Mouse (Mus musculus): ENCODE results near the gene Dennd1a.

Dennd1a gene

DNA sequence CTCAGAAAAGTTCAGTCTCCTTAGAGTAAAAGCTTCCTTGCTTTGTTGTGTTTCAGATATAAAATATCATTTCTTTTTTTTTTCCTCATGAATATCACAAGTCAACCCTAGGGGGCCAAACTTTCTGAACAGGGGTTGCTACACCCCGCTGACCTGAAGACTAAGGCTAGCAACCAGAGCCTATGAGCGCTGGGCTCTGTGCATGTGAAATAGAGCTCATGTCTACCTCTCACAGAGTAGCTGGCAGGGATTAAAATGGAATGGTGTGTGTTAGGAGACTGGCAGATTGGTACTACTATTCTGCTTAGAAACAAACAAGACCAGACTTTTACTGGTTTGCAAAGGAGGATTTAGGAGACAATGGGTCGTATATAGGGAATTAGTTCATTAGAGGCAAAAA lies 258.9 kb downstream of the Dennd1a start:
- DNase-seq = no peak

GRCm38 (mm10) chr2:38025615-38026014 lies 261.6 kb downstream of the Dennd1a start:
- DNase-seq = no peak

- DNase-seq = no peak
These were observed 263.5 kb downstream of the Dennd1a start for GRCm38 (mm10) chr2:38023741-38024130.

GRCm38 (mm10) chr2:38023054-38023740 lies 264.0 kb downstream of the Dennd1a start:
- DNase-seq = no peak

GRCm38 (mm10) chr2:38021166-38021565 lies 266.0 kb downstream of the Dennd1a start:
- DNase-seq = no peak

DNA sequence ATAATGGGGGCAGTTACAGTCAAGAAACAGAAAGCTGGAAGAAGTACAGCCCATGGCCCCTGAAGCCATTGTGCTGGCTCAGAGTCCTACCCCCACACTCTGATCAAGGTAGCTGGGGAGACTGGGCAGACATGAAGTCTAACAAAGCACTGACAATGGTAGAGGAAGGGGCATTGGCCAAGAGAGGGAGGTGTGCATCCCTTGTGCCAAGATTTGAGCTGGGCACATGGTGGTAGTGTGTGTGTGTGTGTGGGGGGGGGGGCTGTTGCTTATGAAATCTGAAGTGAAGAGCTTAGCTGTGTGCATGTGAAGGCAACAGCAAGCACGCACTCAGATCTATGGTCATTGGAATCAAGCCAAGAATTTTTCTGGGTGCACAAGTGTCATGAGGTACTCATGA lies 272.5 kb downstream of the Dennd1a start:
- no peak for DNase-seq

DNA sequence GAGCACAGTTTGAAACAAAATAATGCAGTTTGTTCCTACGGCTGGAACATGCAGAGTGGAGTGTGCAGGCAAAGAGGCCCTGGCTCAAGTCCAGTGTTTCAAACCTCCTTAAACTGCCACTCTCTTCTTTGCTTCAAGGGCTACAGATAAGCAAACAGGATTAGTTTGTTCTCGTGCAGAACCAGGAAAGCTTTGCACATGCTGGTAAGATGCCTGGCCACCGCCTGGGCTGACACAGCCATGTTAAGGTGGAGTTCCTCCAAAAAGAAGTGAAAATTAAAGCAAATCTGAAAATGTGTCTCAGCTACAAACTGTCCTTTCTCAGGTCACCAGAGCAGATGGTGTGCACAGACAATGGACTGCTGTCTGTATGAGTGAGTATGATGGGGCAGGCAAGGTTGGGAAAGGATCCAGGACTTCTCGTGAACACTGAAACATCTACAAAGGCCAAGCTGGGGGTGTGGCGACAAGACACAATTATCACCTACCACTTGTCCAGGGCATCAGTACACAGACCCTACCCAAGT lies 273.3 kb downstream of the Dennd1a start:
- DNase-seq = peak; percentile 65 to 67

GRCm38 (mm10) chr2:38007238-38007637 lies 280.0 kb downstream of the Dennd1a start:
- DNase-seq = no peak

- no peak for DNase-seq
These were observed 284.0 kb downstream of the Dennd1a start for GRCm38 (mm10) chr2:38003183-38003680.

DNA sequence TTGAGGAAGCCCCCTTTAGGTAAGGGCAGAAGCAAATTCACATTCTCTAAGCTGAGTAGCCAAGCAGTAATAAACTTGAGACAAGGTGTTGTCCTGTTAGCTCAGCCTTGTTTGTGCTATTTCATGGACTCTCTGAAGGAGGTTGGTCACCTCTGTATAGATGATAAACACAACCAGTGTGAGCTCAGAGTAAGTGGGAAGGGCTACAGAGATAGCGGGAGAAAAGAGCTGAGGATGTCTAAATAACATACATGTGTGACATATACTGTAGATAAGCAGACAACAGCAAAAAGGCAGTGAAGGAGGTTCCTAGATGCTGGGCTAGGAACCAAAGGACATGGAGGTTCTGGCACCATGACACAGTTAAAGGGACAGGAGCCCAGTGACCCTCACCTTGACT lies 286.2 kb downstream of the Dennd1a start:
- no peak for DNase-seq

GRCm38 (mm10) chr2:37997966-37998365 lies 289.2 kb downstream of the Dennd1a start:
- no peak for DNase-seq

- no peak for DNase-seq
These were observed 298.1 kb downstream of the Dennd1a start for GRCm38 (mm10) chr2:37989091-37989490.

DNA sequence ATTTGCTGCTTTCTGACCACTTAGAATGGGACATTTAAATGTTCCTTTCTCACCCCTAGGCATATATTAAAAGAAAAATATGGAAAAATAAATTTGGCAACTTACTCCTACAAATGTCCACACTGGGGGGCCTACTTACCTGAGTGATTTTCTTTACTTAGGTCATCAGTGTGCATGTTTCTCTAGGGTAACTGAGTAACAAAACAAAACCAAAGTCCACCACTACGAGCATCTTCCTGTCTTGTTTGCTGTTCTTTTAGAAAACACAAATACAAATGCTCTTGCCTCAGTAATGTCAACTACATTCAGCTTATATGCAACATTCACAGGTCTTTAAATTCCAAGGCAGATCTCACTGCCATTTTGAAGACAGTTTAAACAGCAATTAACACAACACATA lies 298.9 kb downstream of the Dennd1a start:
- DNase-seq = no peak

DNA sequence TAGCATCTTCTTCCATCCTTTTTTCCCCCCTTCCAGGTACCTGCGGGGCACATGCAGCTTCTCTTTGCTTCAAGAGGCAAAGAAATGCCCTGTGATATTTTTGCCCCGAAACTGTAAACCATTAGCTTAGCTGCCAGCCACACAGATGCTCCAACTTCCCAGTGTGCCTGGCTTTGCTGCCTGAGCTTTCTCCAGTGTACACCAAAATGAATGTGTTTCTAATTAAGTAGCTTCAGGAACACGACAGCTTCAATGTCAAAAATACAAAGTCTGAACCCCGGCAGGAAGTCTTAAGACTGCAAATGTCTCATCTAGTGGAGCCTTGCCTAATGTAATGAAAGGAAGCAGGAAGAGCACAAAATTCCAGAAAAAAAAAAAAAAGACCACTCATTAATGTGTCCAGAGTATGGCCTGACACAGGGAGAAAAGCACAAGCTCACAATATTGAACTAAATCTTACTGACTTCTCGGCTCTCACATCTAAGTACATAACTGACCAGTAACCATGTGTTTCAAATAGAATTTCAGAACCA lies 301.4 kb downstream of the Dennd1a start:
- DNase-seq = no peak

- no peak for DNase-seq
These were observed 304.5 kb downstream of the Dennd1a start for GRCm38 (mm10) chr2:37982714-37983113.

GRCm38 (mm10) chr2:37981562-37982403 lies 305.4 kb downstream of the Dennd1a start:
- DNase-seq = no peak

GRCm38 (mm10) chr2:37974201-37974600 lies 313.0 kb downstream of the Dennd1a start:
- DNase-seq = no peak

DNA sequence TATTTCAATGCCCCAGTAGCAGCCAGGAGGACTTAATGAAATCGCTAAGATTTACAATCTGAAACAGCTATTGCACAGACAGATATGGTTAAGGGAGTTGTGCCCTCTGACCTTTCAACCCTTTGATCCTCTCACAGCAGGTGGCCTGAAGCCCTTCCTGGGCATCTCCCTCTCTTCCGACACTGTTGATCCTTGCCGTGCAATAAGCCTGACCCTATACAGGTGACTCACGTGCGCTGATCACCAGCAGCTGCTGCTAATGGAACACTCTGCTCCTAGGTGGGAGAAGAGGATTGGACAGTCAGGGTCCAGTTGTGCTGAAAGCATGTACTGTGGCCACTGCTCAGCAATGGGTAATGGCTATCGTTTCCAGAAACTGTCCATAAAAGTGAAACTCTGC lies 314.6 kb downstream of the Dennd1a start:
- DNase-seq = no peak

DNA sequence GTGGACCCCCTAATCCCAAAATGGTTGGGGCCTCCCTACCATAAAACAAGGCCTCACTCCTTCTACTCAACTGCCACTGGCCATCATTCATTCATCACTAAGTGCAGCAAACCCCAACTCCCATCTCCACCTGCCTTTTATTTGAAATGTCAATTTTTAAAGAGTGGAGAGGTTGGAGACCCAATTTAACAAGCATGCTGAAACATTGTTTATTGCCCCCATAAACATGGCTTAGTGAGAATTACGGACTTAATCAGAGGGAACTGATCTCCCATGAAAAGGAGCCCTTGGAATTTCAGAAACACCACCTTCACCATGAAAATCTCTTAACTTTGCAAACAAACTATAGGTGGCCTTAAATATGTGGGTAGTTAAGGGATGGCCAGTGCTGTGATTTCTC lies 315.5 kb downstream of the Dennd1a start:
- no peak for DNase-seq

DNA sequence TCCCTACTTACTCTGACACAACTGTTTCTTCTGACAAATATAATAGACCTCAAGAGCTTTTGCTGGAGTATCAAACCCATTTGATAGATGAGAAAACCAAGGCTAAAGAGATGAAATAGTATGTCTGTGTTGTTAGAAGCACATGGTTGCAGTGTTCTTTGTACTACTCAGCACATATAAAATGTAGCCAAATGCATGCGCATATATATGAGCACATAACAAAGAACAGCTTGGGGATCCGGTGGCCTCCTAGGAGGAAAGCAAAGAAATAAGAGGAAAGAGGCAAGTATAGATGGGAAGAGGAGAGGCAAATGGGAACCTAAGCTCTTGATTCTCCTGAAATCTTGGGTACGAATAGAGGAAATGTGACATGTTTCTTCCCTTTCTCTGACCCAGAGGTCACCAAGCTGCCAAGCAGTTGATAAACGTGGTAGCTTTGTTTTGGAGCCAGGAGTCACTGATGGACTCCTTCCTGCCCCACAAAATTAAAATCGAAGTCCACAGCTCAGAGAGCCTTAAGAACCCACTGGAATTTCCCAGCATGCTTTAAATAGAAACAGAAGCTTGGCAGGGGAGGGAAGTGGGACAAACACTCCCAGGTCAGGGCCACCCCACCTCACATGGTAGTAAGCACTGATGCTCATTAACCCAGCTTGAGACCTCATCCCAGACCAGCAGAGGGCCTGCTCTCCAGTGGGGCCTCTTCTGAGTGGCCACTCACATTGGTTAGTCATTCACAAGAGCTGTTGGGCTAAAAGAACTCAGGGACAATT lies 317.3 kb downstream of the Dennd1a start:
- DNase-seq = no peak

DNA sequence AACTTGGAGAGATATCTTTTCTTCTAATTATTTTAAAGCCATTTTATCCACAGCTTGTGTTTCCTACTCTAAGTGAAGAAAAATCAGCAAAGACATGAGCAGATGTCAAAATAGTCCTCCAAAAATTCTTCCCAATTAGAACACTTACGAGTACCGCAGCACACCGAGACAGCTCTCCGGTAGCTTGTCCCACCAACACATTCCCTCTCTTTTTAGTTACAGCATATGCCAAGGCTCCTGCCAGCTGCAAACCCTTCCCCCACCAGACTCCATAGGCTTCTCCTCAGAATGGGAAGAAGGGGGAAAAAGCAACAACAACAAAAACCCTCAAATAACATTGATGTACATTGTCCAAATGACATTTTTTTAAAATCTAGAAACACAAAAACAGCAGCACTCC lies 322.7 kb downstream of the Dennd1a start:
- no peak for DNase-seq

GRCm38 (mm10) chr2:37963362-37963761 lies 323.8 kb downstream of the Dennd1a start:
- DNase-seq = peak; percentile 43 to 67

GRCm38 (mm10) chr2:37948424-37948823 lies 338.8 kb downstream of the Dennd1a start:
- no peak for DNase-seq
